Mouse (Mus musculus): ENCODE data around the gene Gm10118.

Gene Gm10118

DNA sequence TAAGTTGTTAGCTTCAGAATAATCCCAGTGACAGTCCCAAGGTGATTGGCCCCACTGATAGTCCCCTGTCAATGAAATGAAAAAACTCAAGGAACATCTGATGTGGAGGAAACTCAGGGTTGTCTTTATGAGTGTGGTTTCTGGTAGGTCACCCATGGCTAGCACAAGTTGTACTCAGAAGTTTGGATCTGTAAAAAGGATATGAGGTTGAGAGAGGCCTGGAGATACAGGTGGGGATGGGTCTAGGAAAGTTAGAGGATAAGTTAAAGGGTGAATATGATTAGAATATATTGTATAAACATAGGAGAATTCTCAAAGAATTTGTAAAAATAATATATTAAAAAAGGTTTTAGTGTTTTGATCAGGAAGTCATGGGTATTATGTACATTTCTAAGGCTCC lies at the start of gene Gm10118:
Gene Gm10118 (minus strand): TSS at position 101 of the 400 bp plus-strand sequence.
- no peak for DNase-seq (ENCODE audit: extremely low spot score, low read depth, low spot score)

DNA sequence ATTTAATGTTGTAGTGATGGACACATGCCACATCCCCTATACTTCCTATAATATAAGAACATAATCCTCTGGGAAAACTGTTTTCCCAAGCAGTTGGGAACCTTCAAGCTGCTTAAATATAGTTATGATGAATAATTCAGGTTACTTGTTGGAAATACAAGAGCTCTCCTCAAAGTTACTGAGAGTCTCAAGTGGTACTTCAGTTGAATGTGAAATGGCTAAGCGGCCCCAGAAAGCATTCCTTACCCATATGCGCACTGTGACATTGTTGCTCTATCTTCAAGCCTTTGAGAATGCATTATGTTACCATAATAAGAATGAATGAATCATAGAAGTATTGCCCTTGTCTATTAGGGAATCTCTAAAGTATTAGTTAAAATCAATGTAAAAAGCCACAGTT lies 45.1 kb upstream of the Gm10118 start:
- no peak for DNase-seq (ENCODE audit: extremely low spot score, low read depth, low spot score)

DNA sequence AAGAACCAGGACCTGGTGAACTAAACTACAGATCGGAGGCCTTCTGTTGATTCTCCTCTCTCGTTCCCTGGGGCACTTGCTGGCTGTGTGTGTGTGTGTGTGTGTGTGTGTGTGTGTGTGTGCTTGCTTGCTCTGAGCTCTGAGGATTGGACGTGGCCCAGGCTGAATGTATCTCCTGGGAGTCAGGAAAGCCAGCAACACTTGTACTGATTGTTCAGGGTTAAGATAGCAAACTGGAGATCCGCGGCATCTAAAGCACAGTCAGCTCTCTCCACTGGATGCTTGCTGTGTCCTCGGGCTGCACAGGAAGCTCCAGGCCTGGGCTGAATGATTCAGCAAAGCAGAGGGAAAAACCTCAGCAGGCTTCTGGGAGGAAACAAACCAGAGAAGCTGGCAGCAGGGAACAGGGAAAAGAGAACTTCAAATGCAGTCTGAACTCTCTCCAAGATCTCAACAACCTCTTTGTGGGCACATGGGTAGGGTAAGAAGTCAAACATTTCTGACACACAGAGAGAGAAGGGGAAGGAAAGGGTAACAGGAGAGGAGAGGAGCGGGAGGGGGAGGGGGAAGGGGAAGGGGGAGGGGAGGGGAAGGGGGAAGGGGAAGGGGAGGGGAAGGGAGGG lies 27.2 kb upstream of the Gm10118 start:
- DNase-seq (ENCODE audit: extremely low spot score, low read depth, low spot score), result no peak

DNA sequence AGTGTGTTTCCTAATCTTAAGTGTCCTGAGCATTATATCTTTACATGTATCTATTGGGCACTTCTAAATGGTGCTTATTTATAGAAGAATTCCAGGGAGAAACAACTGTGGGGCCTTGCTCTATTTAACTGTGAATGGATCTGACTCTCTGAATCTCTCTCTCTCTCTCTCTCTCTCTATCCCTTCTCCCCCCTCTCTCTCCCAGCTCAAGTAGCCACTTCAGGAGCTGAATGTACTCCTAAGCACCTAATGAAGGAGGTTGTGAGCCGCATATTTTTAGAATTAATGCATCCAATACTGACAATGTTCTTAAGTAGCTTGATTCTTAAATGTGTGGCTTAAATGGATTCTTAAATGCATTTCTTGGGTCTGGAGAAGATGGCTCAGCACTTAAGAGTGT lies 24.2 kb upstream of the Gm10118 start:
- DNase-seq (ENCODE audit: extremely low spot score, low read depth, low spot score), result no peak

DNA sequence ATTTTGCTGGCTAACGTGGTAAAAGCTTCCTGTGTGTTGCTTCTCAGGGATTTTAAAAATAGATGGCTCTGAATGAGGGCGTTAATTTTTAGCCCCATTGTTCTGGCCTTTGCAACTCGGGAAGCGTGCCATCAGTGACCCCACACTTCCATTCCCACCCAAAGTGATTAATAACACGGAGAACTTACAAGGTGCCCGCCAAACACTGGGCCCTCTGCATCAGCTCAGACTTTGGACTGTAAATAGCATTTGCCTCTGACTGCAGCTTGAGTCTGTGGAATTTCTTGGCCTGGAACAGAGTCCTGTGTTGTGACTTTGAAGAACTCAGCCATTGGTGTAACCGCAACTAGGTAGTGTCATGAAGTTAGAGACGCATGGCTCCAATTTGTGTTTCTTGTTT lies 23.6 kb upstream of the Gm10118 start:
- DNase-seq (ENCODE audit: extremely low spot score, low read depth, low spot score), result no peak

DNA sequence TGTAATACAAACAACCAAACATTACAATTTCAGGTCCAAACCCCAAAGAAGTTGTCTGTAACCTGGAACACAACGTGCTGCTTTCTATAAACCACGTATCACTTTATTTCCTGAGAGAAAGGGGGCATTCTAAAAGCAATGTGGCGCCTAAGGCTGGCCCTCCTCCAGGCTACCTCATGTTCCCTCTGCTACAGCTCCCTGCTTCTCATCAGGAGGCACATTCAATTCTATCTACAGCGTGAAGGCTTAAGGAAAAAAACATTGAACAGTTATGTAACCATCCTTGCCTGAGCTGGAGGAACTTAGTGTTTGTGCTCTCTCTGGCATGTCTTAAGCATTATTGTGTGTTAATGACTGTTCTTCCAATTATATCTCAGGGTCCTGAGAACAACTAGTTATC lies 20.0 kb upstream of the Gm10118 start:
- no peak for DNase-seq (ENCODE audit: extremely low spot score, low read depth, low spot score)

DNA sequence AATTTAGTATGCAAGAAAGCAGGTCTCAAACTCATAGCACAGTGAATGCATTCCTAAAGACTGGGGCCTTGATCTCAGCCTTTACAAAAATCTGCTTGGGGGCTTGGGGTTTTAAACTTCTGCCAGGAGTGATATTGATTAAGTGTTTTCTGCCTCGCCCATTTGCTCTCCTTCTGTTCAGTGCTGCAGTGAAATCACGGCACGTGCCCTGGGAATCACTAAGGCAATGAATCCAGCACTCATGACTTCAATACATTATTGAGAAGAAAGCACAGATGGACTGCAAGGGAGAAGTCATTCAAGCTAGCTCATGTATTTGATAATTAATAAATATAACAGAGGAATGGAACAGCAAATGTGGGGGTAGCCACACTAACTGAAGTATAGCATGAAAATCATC lies 18.3 kb upstream of the Gm10118 start:
- DNase-seq (ENCODE audit: extremely low spot score, low read depth, low spot score), result no peak

DNA sequence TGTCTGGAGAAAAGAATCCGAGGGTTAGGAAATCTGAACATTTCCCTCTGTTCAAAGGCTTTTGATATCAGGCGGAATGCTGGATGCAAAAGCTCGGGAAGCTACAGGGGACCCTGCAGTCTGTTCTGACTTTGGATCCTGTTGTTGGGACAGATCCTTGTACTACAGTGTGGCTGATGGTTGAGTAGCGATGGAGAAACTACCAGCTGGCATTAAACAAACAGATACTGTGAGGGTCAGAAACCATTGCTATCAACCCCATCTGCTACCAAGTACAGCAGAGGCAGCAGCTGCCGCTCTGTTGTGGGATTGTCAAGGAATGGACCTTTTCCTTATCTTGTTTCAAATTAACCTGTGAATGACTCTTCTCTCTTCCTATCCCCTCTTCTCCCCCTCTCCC lies 6.7 kb upstream of the Gm10118 start:
- DNase-seq (ENCODE audit: extremely low spot score, low read depth, low spot score), result no peak

DNA sequence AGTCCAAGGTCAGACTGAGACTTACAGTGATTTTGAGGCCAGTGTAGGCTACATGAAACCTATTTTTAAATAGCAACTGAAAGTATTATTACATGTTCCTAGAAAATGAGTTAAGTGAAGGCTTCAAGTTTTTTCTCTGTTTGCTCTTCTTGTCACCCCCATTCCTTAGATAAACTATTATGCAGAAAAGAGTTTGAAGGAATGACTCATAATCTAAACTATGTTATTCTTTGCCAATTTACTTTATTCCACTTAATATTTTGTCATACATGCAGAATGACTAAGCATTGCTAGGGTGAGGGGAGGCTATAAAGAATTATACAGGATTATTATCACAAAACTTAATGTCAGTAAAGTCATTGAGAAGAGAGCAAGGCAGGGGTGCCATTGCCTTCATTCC lies 18.4 kb downstream of the Gm10118 start:
- DNase-seq (ENCODE audit: extremely low spot score, low read depth, low spot score), result no peak

DNA sequence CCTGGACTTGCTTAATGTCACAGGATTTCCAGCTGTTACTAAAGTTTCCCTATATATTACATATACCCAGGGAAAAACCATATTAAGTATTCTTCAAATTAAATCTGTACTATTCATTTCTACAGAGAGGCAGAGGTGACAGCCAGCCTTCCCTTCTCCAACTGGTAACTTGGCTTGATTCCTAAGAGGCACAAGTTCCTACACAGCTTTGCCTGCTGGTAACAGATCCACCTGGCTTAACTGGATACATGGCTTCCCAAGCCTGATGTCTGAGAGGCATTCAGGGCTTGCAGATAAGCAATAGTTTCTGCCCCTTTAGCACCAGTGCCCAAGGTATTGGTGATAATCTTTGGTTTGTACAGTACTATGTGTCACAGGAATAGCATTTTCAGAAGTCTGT lies 27.3 kb downstream of the Gm10118 start:
- DNase-seq (ENCODE audit: extremely low spot score, low read depth, low spot score), result no peak

DNA sequence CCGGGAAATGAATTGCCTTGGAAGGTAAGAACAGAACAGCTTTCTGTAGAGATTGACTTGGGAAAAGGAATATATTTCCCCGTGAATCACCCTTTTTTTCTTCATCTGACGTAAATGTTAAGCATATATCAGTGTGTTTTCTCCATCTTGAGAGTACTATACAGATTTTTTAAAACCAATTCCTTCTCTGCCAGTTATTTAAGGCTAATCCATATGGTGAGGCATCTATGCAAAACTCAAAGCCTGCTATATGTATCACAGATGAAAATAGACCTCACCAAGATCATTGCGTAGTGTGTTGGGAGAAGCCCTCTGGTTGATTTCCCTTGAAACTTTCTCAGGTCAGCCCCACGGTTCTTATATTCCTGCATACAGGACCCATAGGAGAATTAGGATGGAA lies 32.6 kb downstream of the Gm10118 start:
- no peak for DNase-seq (ENCODE audit: extremely low spot score, low read depth, low spot score)

DNA sequence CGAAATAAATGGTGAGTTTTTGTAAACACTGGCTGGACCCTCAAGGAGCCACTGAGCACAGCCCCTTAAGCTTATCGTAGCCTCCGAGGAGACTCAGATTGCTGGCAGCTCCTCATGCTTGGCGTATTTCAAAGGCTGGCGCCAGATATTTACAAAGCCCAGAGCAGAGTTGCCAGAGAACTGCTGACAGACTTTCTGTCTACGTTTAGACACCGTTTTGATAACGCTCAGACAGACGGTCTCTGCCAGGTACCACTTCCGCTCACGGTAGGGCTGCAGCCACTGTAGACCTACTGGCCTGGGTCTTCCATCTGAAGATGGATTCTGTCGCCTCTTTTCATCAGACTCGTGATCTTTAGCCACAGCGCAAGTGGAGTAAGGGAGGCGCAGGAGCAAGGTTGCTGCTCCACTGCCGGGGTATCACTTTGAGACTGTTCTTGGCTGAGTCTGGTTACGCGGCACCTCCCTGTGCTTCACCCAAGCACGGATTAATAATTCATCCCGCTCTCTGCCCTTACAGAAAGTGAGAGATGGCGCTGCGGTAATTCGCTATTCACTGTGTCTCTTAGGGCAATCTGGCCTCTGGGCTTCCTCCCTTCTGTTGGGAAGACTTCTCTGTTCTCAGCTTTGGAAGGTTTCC lies 40.7 kb downstream of the Gm10118 start:
- DNase-seq (ENCODE audit: extremely low spot score, low read depth, low spot score), result no peak

DNA sequence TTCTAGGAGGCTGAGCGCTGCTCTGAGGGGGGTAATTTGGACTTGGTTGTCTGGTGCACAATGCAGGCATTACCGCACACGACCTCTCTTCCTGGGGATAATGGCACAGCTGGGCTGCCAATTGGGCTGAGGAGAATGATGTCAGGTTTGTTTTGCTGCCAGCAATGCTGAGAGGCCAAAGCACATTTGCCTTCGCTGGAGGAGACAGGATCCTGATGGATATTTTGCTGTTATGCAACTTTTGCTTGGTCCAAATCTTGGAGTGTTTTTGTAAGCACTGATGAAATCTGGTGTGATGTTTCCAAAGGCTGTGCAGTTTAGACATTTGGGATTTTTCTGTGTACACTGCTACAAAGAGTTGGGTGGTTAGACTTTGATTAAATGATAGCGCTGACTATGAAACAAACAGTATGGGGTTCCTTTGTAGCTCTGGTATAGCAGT lies 46.8 kb downstream of the Gm10118 start:
- DNase-seq (ENCODE audit: extremely low spot score, low read depth, low spot score), result no peak

Data from hindlimb bud, embryonic 11.5 days (tissue).